Mouse (Mus musculus) cerebellum, adult 11 months (tissue): Measurements from ENCODE around the gene Tmem262.
A peak's percentile ranks its signal among the peaks of the same experiment; 100 is the strongest.

Experiments used
- DNase-seq: peaks from one replicate; pipeline ENCODE4 v3.0.0; 2022

The Tmem262 gene

GRCm38 (mm10) chr19:6104476-6104875 lies 24.6 kb downstream of the Tmem262 start:
- DNase-seq = no peak

GRCm38 (mm10) chr19:6105586-6105985 lies 25.8 kb downstream of the Tmem262 start, which contains the start of gene Naaladl1:
Naaladl1 (plus strand) TSS chr19:6105782.
- no peak for DNase-seq

- DNase-seq = no peak
Observed at GRCm38 (mm10) chr19:6113116-6113515, 33.3 kb downstream of the Tmem262 start.

- DNase-seq = no peak
Observed at GRCm38 (mm10) chr19:6116113-6116850, 36.4 kb downstream of the Tmem262 start.

GRCm38 (mm10) chr19:6117346-6117985 lies 37.6 kb downstream of the Tmem262 start:
- no peak for DNase-seq

GRCm38 (mm10) chr19:6117986-6118676 lies 38.3 kb downstream of the Tmem262 start, which contains the start of gene Sac3d1:
Sac3d1 (minus strand) TSS chr19:6118650.
- peak; percentile 83 for DNase-seq

GRCm38 (mm10) chr19:6118677-6119185 lies 38.9 kb downstream of the Tmem262 start:
- no peak for DNase-seq

- DNase-seq = no peak
Observed at GRCm38 (mm10) chr19:6121761-6122160, 41.9 kb downstream of the Tmem262 start.

- DNase-seq = no peak
Observed at GRCm38 (mm10) chr19:6123330-6123729, 43.5 kb downstream of the Tmem262 start.

GRCm38 (mm10) chr19:6124898-6125297 lies 45.1 kb downstream of the Tmem262 start:
- DNase-seq = no peak

GRCm38 (mm10) chr19:6126289-6126688 lies 46.5 kb downstream of the Tmem262 start:
- DNase-seq = no peak

GRCm38 (mm10) chr19:6126789-6127580 lies 47.2 kb downstream of the Tmem262 start:
- DNase-seq = no peak

GRCm38 (mm10) chr19:6127760-6128341 lies 48.0 kb downstream of the Tmem262 start, which contains the start of gene Snx15:
Snx15 (minus strand) TSS chr19:6128304.
- DNase-seq = peak; percentile 96
